Mouse (Mus musculus) left cerebral cortex, adult 8-10 months (tissue): ENCODE results near the gene Dnah11. TPM values are rescaled to one million over a fixed set of nuclear protein-coding genes. Genes with fewer than 3 reads are reported as not detected.
A peak's percentile ranks its signal among the peaks of the same experiment; 100 is the strongest.

Experiments used
- DNase-seq, 2 experiments: peaks; one replicate each; pipeline ENCODE4 v3.0.0; 2022; ENCODE audit warnings: low spot score in 2 of 2
- total RNA-seq, 4 experiments: library from RNA; stranded (reverse); gene quantifications; 2 replicates each; pipeline ENCODE4 v1.2.4; 2022

Dnah11 gene
- total RNA-seq, 4 experiments from 2014 or later: 0.66 to 1.9 (median 1.3) TPM

- DNase-seq: no peak
Observed at GRCm38 (mm10) chr12:117862655-117863054, 336.2 kb downstream of the Dnah11 start.

- no peak for DNase-seq
Observed at GRCm38 (mm10) chr12:117861249-117861648, 337.6 kb downstream of the Dnah11 start.

- DNase-seq: no peak
Observed at GRCm38 (mm10) chr12:117860840-117861239, 338.0 kb downstream of the Dnah11 start.

- DNase-seq: no peak
Observed at GRCm38 (mm10) chr12:117857884-117858283, 341.0 kb downstream of the Dnah11 start.

GRCm38 (mm10) chr12:117857023-117857422, 341.8 kb downstream of the Dnah11 start:
- no peak for DNase-seq

GRCm38 (mm10) chr12:117853316-117853715, 345.5 kb downstream of the Dnah11 start:
- DNase-seq: peak; percentile 9 to 34

- no peak for DNase-seq
Observed at GRCm38 (mm10) chr12:117850472-117850871, 348.4 kb downstream of the Dnah11 start.

GRCm38 (mm10) chr12:117848621-117849020, 350.2 kb downstream of the Dnah11 start:
- DNase-seq: no peak

- no peak for DNase-seq
Observed at GRCm38 (mm10) chr12:117844917-117845316, 353.9 kb downstream of the Dnah11 start.

GRCm38 (mm10) chr12:117844075-117844408, 354.8 kb downstream of the Dnah11 start:
- DNase-seq: no peak

GRCm38 (mm10) chr12:117843302-117844074, 355.4 kb downstream of the Dnah11 start:
- DNase-seq: peak; percentile 25 to 47

GRCm38 (mm10) chr12:117842676-117843075, 356.2 kb downstream of the Dnah11 start:
- no peak for DNase-seq

GRCm38 (mm10) chr12:117840705-117841104, 358.1 kb downstream of the Dnah11 start:
- DNase-seq: no peak

- no peak for DNase-seq
Observed at GRCm38 (mm10) chr12:117837376-117837775, 361.5 kb downstream of the Dnah11 start.

GRCm38 (mm10) chr12:117835371-117835770, 363.5 kb downstream of the Dnah11 start:
- no peak for DNase-seq

- no peak for DNase-seq
Observed at GRCm38 (mm10) chr12:117834652-117835051, 364.2 kb downstream of the Dnah11 start.

- DNase-seq: no peak
Observed at GRCm38 (mm10) chr12:117832190-117832589, 366.7 kb downstream of the Dnah11 start.

- no peak for DNase-seq
Observed at GRCm38 (mm10) chr12:117831351-117831961, 367.4 kb downstream of the Dnah11 start.

GRCm38 (mm10) chr12:117828350-117828749, 370.5 kb downstream of the Dnah11 start:
- DNase-seq: no peak
